ENCODE assay signal across 9 mouse cellular contexts in the genomic region with DNA sequence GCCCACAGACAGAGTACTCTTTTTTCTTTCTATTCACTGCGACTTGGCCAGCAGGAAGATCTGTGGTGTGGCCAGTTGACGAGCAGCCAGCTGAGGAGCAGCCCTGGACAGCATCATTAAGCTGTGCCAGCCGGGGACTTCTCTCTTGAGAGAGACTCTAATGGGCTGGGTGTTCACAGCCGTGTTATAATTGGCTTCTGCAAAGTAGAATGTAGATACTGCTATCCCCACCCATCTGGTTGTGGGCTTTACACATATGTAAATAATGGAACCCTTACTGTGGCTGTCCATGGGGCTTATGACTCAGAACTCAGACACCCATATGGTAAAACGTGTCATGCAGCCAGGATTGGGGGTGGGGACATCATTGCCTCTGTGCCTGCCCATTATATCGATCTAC.
DNase-seq lines count a peak whose midpoint lies in the region; ATAC-seq lines count a peak whose summit lies in the region.
"Had no signal": no experiment of that assay in that cellular context is flagged by ENCODE, and none has a peak within 500 bp of the region (broad histone marks: within the 10 kb centered on the region; RNA-seq: fewer than 3 reads in every experiment).

No protein-coding gene starts in this region.

- H3K4me1 ChIP-seq in forebrain, embryonic 11.5 days (replicated peaks; ENCODE audit: control insufficient read depth, insufficient read depth, low read length), result no peaks in the 10 kb centered on the region
- no peaks in the 10 kb centered on the region for H3K4me1 ChIP-seq in forebrain, embryonic 10.5 days

- H3K4me3 ChIP-seq in forebrain, embryonic 11.5 days (ENCODE audit: low read depth, low read length), result no peak overlapping the region
- no peak overlapping the region for H3K4me3 ChIP-seq in forebrain, embryonic 10.5 days

- H3K9me3 ChIP-seq in forebrain, embryonic 11.5 days (ENCODE audit: control insufficient read depth, low read length), result no peaks in the 10 kb centered on the region
- H3K9me3 ChIP-seq in forebrain, embryonic 10.5 days, result no peaks in the 10 kb centered on the region

- peak; percentile 71 for ATAC-seq in forebrain, embryonic 11.5 days (replicated peaks; ENCODE audit: low FRiP score)
- ATAC-seq in monocyte, adult 5-6 weeks (replicated peaks; ENCODE audit: insufficient number of reproducible peaks, low FRiP score, low TSS enrichment, poor library complexity, severe bottlenecking), result no peak

- WGBS in forebrain, embryonic 11.5 days, result 47% methylated on average over 6 of the region's 6 CpGs
- 69% methylated on average over 6 of the region's 6 CpGs for WGBS in forebrain, embryonic 10.5 days

- H3K9ac ChIP-seq in forebrain, embryonic 11.5 days (ENCODE audit: low read length), result no peak overlapping the region

- no peak for DNase-seq in forebrain, embryonic 11.5 days (ENCODE audit: low spot score)
- DNase-seq in forebrain, embryonic 10.5 days (ENCODE audit: extremely low spot score, low spot score), result no peak
- DNase-seq in cerebellum, postnatal 36 days, result peak; percentile 10 to 21
- peak; percentile 81 for DNase-seq in layer of hippocampus, adult 9-11 months
- DNase-seq in right cerebral cortex, adult 2 months (ENCODE audit: low spot score in 2 of 2), result peak; percentile 41 to 49
- no peak for DNase-seq in spleen, postnatal 36 days (ENCODE audit: low spot score in 2 of 2)
- DNase-seq in urinary bladder, adult 18-20 months (ENCODE audit: low spot score in 2 of 2), result no peak
- DNase-seq: lung, adult 2 months had no signal

- no peaks in the 10 kb centered on the region for H3K27me3 ChIP-seq in forebrain, embryonic 11.5 days (ENCODE audit: control insufficient read depth, insufficient read depth, low read length)
- H3K27me3 ChIP-seq in forebrain, embryonic 10.5 days (ENCODE audit: poor library complexity, severe bottlenecking), result no peaks in the 10 kb centered on the region

- no peaks in the 10 kb centered on the region for H3K36me3 ChIP-seq in forebrain, embryonic 11.5 days (ENCODE audit: control insufficient read depth, insufficient read depth, low read length)
- no peaks in the 10 kb centered on the region for H3K36me3 ChIP-seq in forebrain, embryonic 10.5 days (replicated peaks)

- H3K4me2 ChIP-seq in forebrain, embryonic 11.5 days (ENCODE audit: low read depth, low read length, severe bottlenecking), result no peak overlapping the region

- H3K27ac ChIP-seq in forebrain, embryonic 11.5 days (ENCODE audit: low read depth, low read length), result no peak overlapping the region
- no peak overlapping the region for H3K27ac ChIP-seq in forebrain, embryonic 10.5 days

Comparison
In these comparisons a context has a peak if more than half of its experiments do, and no peak if none do; other contexts are left out.
1. DNase-seq: peak in cerebellum, postnatal 36 days (2 of 2), layer of hippocampus, adult 9-11 months (single experiment) and right cerebral cortex, adult 2 months (2 of 2); none in forebrain, embryonic 11.5 days (single experiment), forebrain, embryonic 10.5 days (single experiment), spleen, postnatal 36 days (0 of 2) and urinary bladder, adult 18-20 months (0 of 2).